Mouse (Mus musculus): ENCODE measurements around the gene Mta3. TPM values are rescaled to one million over a fixed set of nuclear protein-coding genes. Genes with fewer than 3 reads are reported as not detected.

The Mta3 gene
- polyA plus RNA-seq, 1 experiment from 2014 or later: 29.8 TPM

DNA sequence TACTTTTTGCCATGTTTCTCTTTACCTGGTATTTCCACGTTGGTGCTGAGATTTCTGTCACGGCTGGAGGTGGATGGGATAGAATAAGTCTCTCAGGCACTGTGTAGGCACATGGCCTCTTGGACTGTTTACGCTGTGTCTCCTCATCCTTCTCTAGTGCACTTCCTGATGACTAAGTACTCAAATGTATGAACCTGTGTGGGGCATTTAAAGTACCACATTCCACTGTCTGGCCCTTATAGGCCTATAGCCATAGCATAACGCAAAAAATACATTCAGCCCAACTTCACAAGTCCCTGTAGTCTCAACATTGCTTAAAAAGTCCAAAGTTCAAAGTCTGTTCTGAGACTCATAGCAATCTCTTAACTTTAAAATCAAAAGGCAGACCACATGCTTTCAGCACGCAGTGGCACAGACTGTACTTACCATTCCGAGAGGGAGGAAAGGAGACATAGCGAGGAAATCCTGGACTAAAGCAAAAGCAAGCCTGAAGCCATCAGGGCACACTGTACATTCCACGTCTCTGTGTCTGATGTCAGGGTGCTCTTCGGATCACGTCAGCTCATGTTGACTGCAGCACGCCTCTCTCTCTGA is 38.4 kb downstream of the Mta3 start:
- H3K4me3 ChIP-seq (ENCODE audit: low read depth, low read length): no peak overlapping the region
- H3K4me1 ChIP-seq (replicated peaks; ENCODE audit: control insufficient read depth, insufficient read depth, low read length): no peaks in the 10 kb centered on the region
- WGBS: 76% methylated on average over 11 of the region's 11 CpGs
- no peak overlapping the region for H3K9ac ChIP-seq (ENCODE audit: low read depth, low read length)
- no peaks in the 10 kb centered on the region for H3K9me3 ChIP-seq (ENCODE audit: control insufficient read depth)
- TF ChIP-seq CTCF (IDR thresholded peaks at IDR 0.05; ENCODE audit: low read depth): no peak
- H3K4me2 ChIP-seq (replicated peaks; ENCODE audit: low read depth): no peak overlapping the region
- H3K36me3 ChIP-seq (ENCODE audit: control insufficient read depth, insufficient read depth): peaks cover 16% of the 10 kb centered on the region
- peak; percentile 83 for ATAC-seq
- peak overlapping the region; percentile 73 for H3K27ac ChIP-seq (ENCODE audit: low read depth, low read length)
- H3K27me3 ChIP-seq (replicated peaks; ENCODE audit: control insufficient read depth, insufficient read depth, low read length): no peaks in the 10 kb centered on the region

DNA sequence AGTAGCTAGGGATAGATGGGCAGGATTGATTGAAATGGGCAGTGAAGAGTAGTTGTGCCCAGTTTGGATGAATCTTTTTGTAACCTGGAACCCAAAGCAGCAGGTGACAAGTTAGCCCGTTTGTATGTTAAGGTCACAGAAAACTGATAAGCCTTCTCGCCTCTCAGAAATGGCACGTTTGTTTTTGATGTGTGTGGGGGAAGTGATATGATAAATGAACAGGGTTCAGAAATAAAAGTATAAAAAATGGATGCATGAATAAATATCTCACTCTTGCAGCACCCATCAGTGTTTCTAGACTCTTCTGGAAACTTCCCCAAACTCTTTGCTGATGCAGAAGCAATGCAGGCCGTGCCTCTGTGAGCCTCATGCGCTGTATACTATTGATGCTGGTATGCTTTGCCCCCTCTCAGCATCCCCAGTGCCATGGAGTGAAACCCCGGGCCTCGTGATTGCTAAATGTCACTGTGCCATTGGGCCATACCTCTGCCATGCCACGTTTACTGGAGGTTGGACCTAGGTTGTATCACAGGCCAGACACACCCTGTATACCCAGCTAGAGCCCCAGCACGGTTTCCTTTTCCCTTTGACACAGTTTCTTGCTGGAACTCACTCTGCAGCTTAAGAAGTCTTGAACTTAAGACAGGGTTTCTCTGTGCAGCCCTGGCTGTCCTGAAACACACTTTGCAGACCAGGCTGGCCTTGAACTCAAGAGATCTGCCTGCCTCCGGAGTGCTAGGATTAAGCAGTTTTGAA is 41.6 kb downstream of the Mta3 start:
- Histone ChIP-seq H3K4me2 (replicated peaks; ENCODE audit: low read depth) (no peak overlapping the region), H3K4me1 (replicated peaks; ENCODE audit: control insufficient read depth, insufficient read depth, low read length) (no peaks in the 10 kb centered on the region), H3K9me3 (ENCODE audit: control insufficient read depth) (no peaks in the 10 kb centered on the region), H3K27ac (ENCODE audit: low read depth, low read length) (peak overlapping the region; percentile 69), H3K4me3 (ENCODE audit: low read depth, low read length) (no peak overlapping the region), H3K27me3 (replicated peaks; ENCODE audit: control insufficient read depth, insufficient read depth, low read length) (no peaks in the 10 kb centered on the region), H3K9ac (ENCODE audit: low read depth, low read length) (no peak overlapping the region; the same call in 1 of the 2 replicates), H3K36me3 (ENCODE audit: control insufficient read depth, insufficient read depth) (0 out of 2 replicates have a peak, but pooled peaks cover 5% of the 10 kb centered on the region)
- WGBS: 61% methylated on average over 10 of the region's 10 CpGs
- ATAC-seq: peak; percentile 85
- no peak for TF ChIP-seq CTCF (IDR thresholded peaks at IDR 0.05; ENCODE audit: low read depth)

DNA sequence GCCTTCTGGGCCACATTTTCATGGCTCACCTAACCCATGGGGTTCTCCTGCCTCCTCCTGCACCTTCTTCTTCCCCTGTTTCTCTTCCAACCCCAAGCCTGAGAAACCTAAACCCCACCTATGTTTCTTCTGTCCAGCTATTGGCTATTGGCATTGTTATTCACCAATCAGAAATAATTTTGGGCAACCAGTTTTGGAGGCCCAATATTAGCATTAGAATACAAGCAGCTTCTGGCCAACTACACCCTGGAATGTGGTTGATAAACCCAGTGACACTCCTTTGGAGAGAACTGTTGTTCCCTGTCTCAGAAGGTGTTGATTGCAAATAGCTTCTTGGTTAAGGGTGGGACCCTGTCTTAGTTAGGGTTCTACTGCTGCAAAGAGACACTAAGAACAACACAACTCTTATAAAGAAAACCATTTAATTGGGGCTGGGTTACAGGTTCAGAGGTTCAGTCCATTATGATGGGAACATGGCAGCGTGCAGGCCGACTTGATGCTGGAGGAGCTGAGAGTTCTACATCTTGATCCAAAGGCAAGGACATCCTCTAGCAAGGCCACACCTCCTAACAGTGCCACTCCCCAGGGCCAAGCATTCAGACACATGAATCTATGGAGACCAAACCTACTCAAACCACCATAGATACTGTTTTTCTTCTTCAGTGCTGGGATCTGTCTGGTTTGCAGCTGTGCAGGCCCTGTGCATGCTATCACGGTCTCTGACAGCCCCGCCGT is 44.4 kb downstream of the Mta3 start:
- TF ChIP-seq CTCF (IDR thresholded peaks at IDR 0.05; ENCODE audit: low read depth): no peak
- no peaks in the 10 kb centered on the region for H3K4me1 ChIP-seq (replicated peaks; ENCODE audit: control insufficient read depth, insufficient read depth, low read length)
- H3K4me3 ChIP-seq (ENCODE audit: low read depth, low read length): no peak overlapping the region
- no peak overlapping the region for H3K27ac ChIP-seq (ENCODE audit: low read depth, low read length)
- H3K27me3 ChIP-seq (replicated peaks; ENCODE audit: control insufficient read depth, insufficient read depth, low read length): no peaks in the 10 kb centered on the region
- ATAC-seq: no peak
- H3K9ac ChIP-seq (ENCODE audit: low read depth, low read length): no peak overlapping the region
- H3K36me3 ChIP-seq (ENCODE audit: control insufficient read depth, insufficient read depth): peaks cover 9% of the 10 kb centered on the region
- no peak overlapping the region for H3K4me2 ChIP-seq (replicated peaks; ENCODE audit: low read depth)
- WGBS: 84% methylated on average over 5 of the region's 5 CpGs
- no peaks in the 10 kb centered on the region for H3K9me3 ChIP-seq (ENCODE audit: control insufficient read depth)

DNA sequence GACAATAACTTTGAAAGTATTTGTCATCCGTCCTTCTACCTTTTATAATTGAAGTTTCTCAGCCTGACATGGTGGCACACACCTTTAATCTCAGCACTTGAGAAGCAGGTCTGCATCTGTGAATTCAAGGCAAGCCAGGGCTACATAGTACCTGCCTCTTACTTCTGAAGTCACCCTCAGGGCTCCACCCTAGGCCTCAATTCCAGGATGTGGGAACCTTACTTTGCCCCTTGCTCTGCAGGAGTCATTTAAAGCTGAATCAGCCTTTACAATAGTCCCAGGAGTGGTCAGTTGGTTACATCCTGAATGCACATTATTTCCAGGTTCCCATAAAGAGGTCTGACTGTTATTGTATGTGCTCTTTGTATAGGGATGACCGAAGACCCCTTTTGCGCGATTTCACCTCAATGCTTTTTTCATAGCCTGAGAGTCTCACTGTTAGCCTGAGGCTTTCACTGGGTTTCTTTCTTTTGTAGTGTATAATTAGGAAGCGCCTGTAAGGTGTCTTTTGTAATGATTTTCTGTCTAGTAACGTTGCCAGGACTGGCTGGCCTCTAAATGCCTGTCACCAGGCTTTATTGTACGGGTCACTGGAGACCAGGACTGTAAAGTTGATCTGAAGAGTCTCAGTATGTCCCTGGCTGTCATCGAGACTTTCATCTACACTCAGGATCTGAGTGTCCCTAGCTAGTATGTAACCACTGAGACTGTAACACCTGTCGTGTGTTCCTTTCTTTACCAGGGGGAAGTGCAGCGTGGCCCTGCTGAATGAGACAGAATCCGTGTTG is 47.3 kb downstream of the Mta3 start:
- no peaks in the 10 kb centered on the region for H3K27me3 ChIP-seq (replicated peaks; ENCODE audit: control insufficient read depth, insufficient read depth, low read length)
- H3K9me3 ChIP-seq (ENCODE audit: control insufficient read depth): no peaks in the 10 kb centered on the region
- H3K36me3 ChIP-seq (ENCODE audit: control insufficient read depth, insufficient read depth): peaks cover 34% of the 10 kb centered on the region
- H3K9ac ChIP-seq (ENCODE audit: low read depth, low read length): no peak overlapping the region
- H3K4me1 ChIP-seq (replicated peaks; ENCODE audit: control insufficient read depth, insufficient read depth, low read length): no peaks in the 10 kb centered on the region
- WGBS: 87% methylated on average over 11 of the region's 11 CpGs
- no peak overlapping the region for H3K4me3 ChIP-seq (ENCODE audit: low read depth, low read length)
- ATAC-seq: no peak
- no peak overlapping the region for H3K27ac ChIP-seq (ENCODE audit: low read depth, low read length)
- H3K4me2 ChIP-seq (replicated peaks; ENCODE audit: low read depth): no peak overlapping the region
- TF ChIP-seq CTCF (IDR thresholded peaks at IDR 0.05; ENCODE audit: low read depth): no peak

DNA sequence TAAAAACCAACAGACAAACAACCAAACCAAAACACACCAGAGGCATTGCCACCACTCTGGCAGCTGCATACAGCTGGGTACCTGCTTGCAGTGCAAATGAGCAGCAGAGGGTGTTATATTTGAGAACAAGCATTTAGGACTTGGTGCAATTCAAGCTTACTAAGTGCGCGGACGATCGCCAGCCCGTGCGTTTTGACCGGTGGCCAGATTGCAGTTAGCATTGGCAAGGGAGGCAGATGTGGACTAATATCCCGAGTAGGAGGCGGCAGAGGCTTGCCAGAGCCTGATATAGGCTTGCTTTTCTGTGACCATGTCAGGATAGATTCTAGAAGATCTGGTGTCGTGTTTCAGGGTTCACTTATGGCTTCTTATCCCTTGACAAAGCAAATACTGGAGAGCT is 52.1 kb downstream of the Mta3 start:
- no peak for ATAC-seq
- no peak for TF ChIP-seq CTCF (IDR thresholded peaks at IDR 0.05; ENCODE audit: low read depth)

DNA sequence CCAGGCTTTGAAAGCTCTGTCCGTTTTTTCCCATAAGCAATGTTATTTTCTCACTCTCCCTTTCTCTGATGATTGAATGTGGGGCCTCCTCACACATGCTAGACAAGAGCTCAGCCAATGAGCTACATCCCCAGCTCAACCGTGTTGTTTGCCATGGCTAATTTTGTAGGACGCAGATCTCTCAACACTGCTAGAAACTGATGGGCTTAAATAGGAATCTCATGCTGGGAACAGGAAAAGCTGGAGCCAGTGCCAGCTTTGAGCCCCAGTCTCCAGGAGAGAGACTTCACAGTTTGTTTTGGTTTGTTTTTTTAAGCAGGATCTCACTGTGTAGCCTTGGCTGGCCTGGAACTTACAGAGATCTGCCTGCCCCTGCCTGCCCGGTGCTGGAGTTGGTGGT is 53.6 kb downstream of the Mta3 start:
- no peak for ATAC-seq
- Histone ChIP-seq H3K27me3 (replicated peaks; ENCODE audit: control insufficient read depth, insufficient read depth, low read length) (no peaks in the 10 kb centered on the region), H3K4me2 (replicated peaks; ENCODE audit: low read depth) (no peak overlapping the region), H3K9ac (ENCODE audit: low read depth, low read length) (no peak overlapping the region), H3K4me1 (replicated peaks; ENCODE audit: control insufficient read depth, insufficient read depth, low read length) (no peaks in the 10 kb centered on the region), H3K27ac (ENCODE audit: low read depth, low read length) (no peak overlapping the region), H3K9me3 (ENCODE audit: control insufficient read depth) (no peaks in the 10 kb centered on the region), H3K4me3 (ENCODE audit: low read depth, low read length) (no peak overlapping the region), H3K36me3 (ENCODE audit: control insufficient read depth, insufficient read depth) (peaks cover 50% of the 10 kb centered on the region)
- 51% methylated on average over 4 of the region's 4 CpGs for WGBS
- no peak for TF ChIP-seq CTCF (IDR thresholded peaks at IDR 0.05; ENCODE audit: low read depth)

More for the DNA sequence above, 52.1 kb downstream of the Mta3 start:
- no peak overlapping the region for H3K27ac ChIP-seq (ENCODE audit: low read depth, low read length)
- no peak overlapping the region for H3K4me3 ChIP-seq (ENCODE audit: low read depth, low read length)
- peaks cover 47% of the 10 kb centered on the region for H3K36me3 ChIP-seq (ENCODE audit: control insufficient read depth, insufficient read depth)
- no peaks in the 10 kb centered on the region for H3K4me1 ChIP-seq (replicated peaks; ENCODE audit: control insufficient read depth, insufficient read depth, low read length)
- 87% methylated on average over 10 of the region's 10 CpGs for WGBS
- H3K9ac ChIP-seq (ENCODE audit: low read depth, low read length): no peak overlapping the region
- H3K27me3 ChIP-seq (replicated peaks; ENCODE audit: control insufficient read depth, insufficient read depth, low read length): no peaks in the 10 kb centered on the region
- H3K9me3 ChIP-seq (ENCODE audit: control insufficient read depth): no peaks in the 10 kb centered on the region
- no peak overlapping the region for H3K4me2 ChIP-seq (replicated peaks; ENCODE audit: low read depth)

Data from intestine, postnatal 0 days (tissue).